Mouse (Mus musculus) forebrain, postnatal 0 days (tissue): ENCODE results near the gene Kmt2d. TPM values are rescaled to one million over a fixed set of nuclear protein-coding genes. Genes with fewer than 3 reads are reported as not detected.
"Not testable (repeated sequence)": the region's sequence is repeated elsewhere in the genome, so short reads cannot be mapped to it uniquely, and the experiment has no call there.

Source experiments
- ATAC-seq: fragments of 200-750 bp; cut with Nextera tagmentation; 2 replicates; pipeline ENCODE4 v1.8.0; 2017; ENCODE audit warnings: mild to moderate bottlenecking, moderate library complexity
- DNase-seq: peaks from one replicate; pipeline ENCODE4 v3.0.0-alpha.2; 2015
- H3K27ac ChIP-seq: fragments of 300-500 bp; sonication (generic); 2 replicates; pipeline ENCODE4 v1.5.1; 2014; ENCODE audit warnings: low read depth, mild to moderate bottlenecking, antibody characterized with exemption, low read length, moderate library complexity, mixed read lengths
- H3K27me3 ChIP-seq: fragments of 300-500 bp; sonication (generic); 2 replicates; pipeline ENCODE4 v1.6.1; 2014; ENCODE audit warnings: mild to moderate bottlenecking, low read length, mixed read lengths; ENCODE audit not compliant: insufficient read depth
- H3K36me3 ChIP-seq: fragments of 300-500 bp; sonication (generic); 2 replicates; pipeline ENCODE4 v1.6.1; 2014; ENCODE audit warnings: mild to moderate bottlenecking, moderate library complexity; ENCODE audit not compliant: insufficient read depth
- H3K4me1 ChIP-seq: fragments of 300-500 bp; sonication (generic); 2 replicates; pipeline ENCODE4 v1.6.1; 2014; ENCODE audit warnings: antibody characterized with exemption; ENCODE audit not compliant: insufficient read depth
- H3K4me2 ChIP-seq: fragments of 300-500 bp; sonication (generic); 2 replicates; pipeline ENCODE4 v1.6.1; 2014; ENCODE audit warnings: low read depth, mild to moderate bottlenecking, moderate library complexity
- H3K4me3 ChIP-seq: fragments of 300-500 bp; sonication (generic); 2 replicates; pipeline ENCODE4 v1.5.1; 2014; ENCODE audit warnings: low read depth, low read length, mixed read lengths
- H3K9ac ChIP-seq: fragments of 300-500 bp; sonication (generic); 2 replicates; pipeline ENCODE4 v1.6.1; 2014; ENCODE audit warnings: mild to moderate bottlenecking
- H3K9me3 ChIP-seq: fragments of 300-500 bp; sonication (generic); 2 replicates; pipeline ENCODE4 v1.6.1; 2016; ENCODE audit warnings: low read length
- CTCF ChIP-seq: sonication (generic); IDR thresholded peaks from 2 replicates; pipeline ENCODE4 v1.5.1; 2016; ENCODE audit warnings: antibody characterized with exemption, control low read depth, low read depth
- WGBS: fragments of 180-500 bp; shearing (Covaris S2); extraction: QIAGEN DNeasy Blood & Tissue Kit; methylation state at CpG from one replicate; pipeline ENCODE4 v1.1.7; 2014; 5-methylcytosine and 5-hydroxymethylcytosine counted together
- polyA plus RNA-seq: library from polyadenylated mRNA; unstranded; fragments of >200 nt; fragmentation: Nextera tagmentation; extraction: Ambion mirVana; gene quantifications from 2 replicates; pipeline ENCODE4 v1.2.1, GENCODE M21; 2015
- total RNA-seq: library from RNA; depleted of rRNA; stranded (reverse); fragments of >200 nt; gene quantifications from 2 replicates; pipeline ENCODE4 v1.2.3, GENCODE M21; 2014; rRNA removed

Gene Kmt2d
- total RNA-seq (22.7 and 25.8 TPM in 2 replicates), polyA plus RNA-seq (2.9 and 6.2 TPM in 2 replicates)

- WGBS = under 1% methylated on average over 57 of the region's 94 CpGs
- Histone ChIP-seq H3K9me3 (no peaks in the 10 kb centered on the region), H3K4me1 (peaks cover 26% of the 10 kb centered on the region), H3K9ac (peak within 1 kb of the TSS; percentile 97), H3K4me2 (peak within 1 kb of the TSS; percentile 91), H3K27me3 (no peaks in the 10 kb centered on the region), H3K27ac (peak within 1 kb of the TSS; percentile 98), H3K36me3 (peaks cover 2% of the 10 kb centered on the region), H3K4me3 (peak within 1 kb of the TSS; percentile 99)
- peak; percentile 49 for DNase-seq
- peak; percentile 36 for ATAC-seq
- no peak for TF ChIP-seq CTCF
Measured at GRCm38 (mm10) chr15:98871070-98871915, at the start of gene Kmt2d. Gene Kmt2d (minus strand): TSS chr15:98871204.

- H3K27ac ChIP-seq = peak overlapping the region; percentile 64; the same call in 1 of the 2 replicates
Measured at GRCm38 (mm10) chr15:98918499-98918895, 47.5 kb upstream of the Kmt2d start.

GRCm38 (mm10) chr15:98917538-98918498 is 46.8 kb upstream of the Kmt2d start, which contains the start of gene Lmbr1l:
Gene Lmbr1l (minus strand): TSS chr15:98918231.
- DNase-seq = peak; percentile 100
- no peak for TF ChIP-seq CTCF
- 1% methylated on average over 82 of the region's 82 CpGs for WGBS
- Histone ChIP-seq H3K4me3 (peak within 1 kb of the TSS; percentile 94), H3K36me3 (peaks cover 5% of the 10 kb centered on the region; the same call in 1 of the 2 replicates), H3K27me3 (no peaks in the 10 kb centered on the region), H3K4me1 (peaks cover 15% of the 10 kb centered on the region; the same call in 1 of the 2 replicates), H3K27ac (peak within 1 kb of the TSS; percentile 95), H3K4me2 (peak within 1 kb of the TSS; percentile 74), H3K9me3 (no peaks in the 10 kb centered on the region), H3K9ac (peak within 1 kb of the TSS; percentile 84)
- ATAC-seq = peak; percentile 99

More at GRCm38 (mm10) chr15:98918499-98918895, 47.5 kb upstream of the Kmt2d start:
- 23% methylated on average over 8 of the region's 8 CpGs for WGBS
- Histone ChIP-seq H3K9ac (peak overlapping the region; percentile 51), H3K4me3 (peak overlapping the region; percentile 94), H3K4me1 (peaks cover 15% of the 10 kb centered on the region; the same call in 1 of the 2 replicates), H3K4me2 (peak overlapping the region; percentile 74)
- DNase-seq, H3K9me3 ChIP-seq, H3K27me3 ChIP-seq, ATAC-seq, H3K36me3 ChIP-seq: not testable (repeated sequence)

GRCm38 (mm10) chr15:98917091-98917490 is 46.1 kb upstream of the Kmt2d start:
- peaks cover 12% of the 10 kb centered on the region for H3K36me3 ChIP-seq
- H3K4me2 ChIP-seq = peak overlapping the region; percentile 74
- 0% methylated on average over 14 of the region's 14 CpGs for WGBS
- peak overlapping the region; percentile 95 for H3K27ac ChIP-seq
- H3K4me1 ChIP-seq = peaks cover 15% of the 10 kb centered on the region; the same call in 1 of the 2 replicates
- ATAC-seq (no peak), DNase-seq (no peak)
- peak overlapping the region; percentile 94 for H3K4me3 ChIP-seq
- TF ChIP-seq CTCF = no peak
- H3K9me3 ChIP-seq = no peaks in the 10 kb centered on the region
- H3K27me3 ChIP-seq = no peaks in the 10 kb centered on the region
- H3K9ac ChIP-seq = peak overlapping the region; percentile 84

GRCm38 (mm10) chr15:98916016-98916415 is 45.0 kb upstream of the Kmt2d start:
- WGBS = 90% methylated on average over 4 of the region's 4 CpGs
- H3K36me3 ChIP-seq = peaks cover 23% of the 10 kb centered on the region
- no peaks in the 10 kb centered on the region for H3K27me3 ChIP-seq
- peak overlapping the region; percentile 84; the same call in 1 of the 2 replicates for H3K9ac ChIP-seq
- peaks cover 15% of the 10 kb centered on the region; the same call in 1 of the 2 replicates for H3K4me1 ChIP-seq
- H3K9me3 ChIP-seq = no peaks in the 10 kb centered on the region
- H3K4me3 ChIP-seq = peak overlapping the region; percentile 94; the same call in 1 of the 2 replicates
- H3K4me2 ChIP-seq = peak overlapping the region; percentile 74
- H3K27ac ChIP-seq = no peak overlapping the region
- ATAC-seq = no peak
- DNase-seq = no peak
- TF ChIP-seq CTCF = no peak

- Histone ChIP-seq H3K27ac (no peak overlapping the region), H3K27me3 (no peaks in the 10 kb centered on the region), H3K4me1 (peaks cover 15% of the 10 kb centered on the region; the same call in 1 of the 2 replicates), H3K4me3 (no peak overlapping the region), H3K9me3 (no peaks in the 10 kb centered on the region), H3K4me2 (0 out of 2 replicates have a peak overlapping the region, but pooled peaks have one; percentile 3), H3K9ac (no peak overlapping the region), H3K36me3 (peaks cover 34% of the 10 kb centered on the region)
- no peak for ATAC-seq
- no peak for TF ChIP-seq CTCF
- DNase-seq = no peak
- WGBS = 94% methylated on average over 6 of the region's 6 CpGs
Measured at GRCm38 (mm10) chr15:98914903-98915302, 43.9 kb upstream of the Kmt2d start.
